Mouse (Mus musculus): ENCODE measurements around the gene Fcer2a. TPM values are rescaled to one million over a fixed set of nuclear protein-coding genes. Genes with fewer than 3 reads are reported as not detected.

Fcer2a gene
- total and polyA plus RNA-seq, 2 experiments from 2014 or later, result 0.41 TPM; not detected in 1

GRCm38 (mm10) chr8:3682435-3682834 lies 11.5 kb downstream of the Fcer2a start:
- no peaks in the 10 kb centered on the region for H3K27me3 ChIP-seq (ENCODE audit: insufficient read depth, low read length)
- no peak for TF ChIP-seq CTCF (IDR thresholded peaks at IDR 0.05)
- no peak overlapping the region for H3K27ac ChIP-seq (ENCODE audit: low read depth, low read length)
- H3K36me3 ChIP-seq (ENCODE audit: insufficient read depth, low read length), result peaks cover 25% of the 10 kb centered on the region
- no peaks in the 10 kb centered on the region for H3K9me3 ChIP-seq (ENCODE audit: low read length)
- H3K4me2 ChIP-seq (ENCODE audit: low read depth, low read length, poor library complexity, severe bottlenecking), result no peak overlapping the region
- peak; percentile 54 for DNase-seq (ENCODE audit: low spot score)
- 0 out of 2 replicates have a peak, but pooled peaks cover under 1% of the 10 kb centered on the region for H3K4me1 ChIP-seq (ENCODE audit: insufficient read depth, low read length)
- no peak for ATAC-seq (ENCODE audit: low FRiP score)
- H3K4me3 ChIP-seq (ENCODE audit: low read depth, low read length), result no peak overlapping the region
- 94% methylated on average over 5 of the region's 5 CpGs for WGBS
- H3K9ac ChIP-seq (replicated peaks; ENCODE audit: low read length, poor library complexity, severe bottlenecking), result no peak overlapping the region

- Histone ChIP-seq H3K4me1 (ENCODE audit: insufficient read depth, low read length) (0 out of 2 replicates have a peak, but pooled peaks cover 2% of the 10 kb centered on the region), H3K9me3 (ENCODE audit: low read length) (no peaks in the 10 kb centered on the region), H3K27me3 (ENCODE audit: insufficient read depth, low read length) (no peaks in the 10 kb centered on the region), H3K4me3 (ENCODE audit: low read depth, low read length) (no peak overlapping the region), H3K27ac (ENCODE audit: low read depth, low read length) (no peak overlapping the region), H3K4me2 (ENCODE audit: low read depth, low read length, poor library complexity, severe bottlenecking) (no peak overlapping the region), H3K36me3 (ENCODE audit: insufficient read depth, low read length) (peaks cover 25% of the 10 kb centered on the region), H3K9ac (replicated peaks; ENCODE audit: low read length, poor library complexity, severe bottlenecking) (no peak overlapping the region)
- DNase-seq (ENCODE audit: low spot score) (no peak), ATAC-seq (ENCODE audit: low FRiP score) (no peak)
- TF ChIP-seq CTCF (IDR thresholded peaks at IDR 0.05), result no peak
- WGBS, result 94% methylated on average over 5 of the region's 5 CpGs
Observed at GRCm38 (mm10) chr8:3679656-3680055, 14.3 kb downstream of the Fcer2a start.

GRCm38 (mm10) chr8:3679236-3679635 lies 14.7 kb downstream of the Fcer2a start:
- 96% methylated on average over 23 of the region's 23 CpGs for WGBS
- H3K9ac ChIP-seq (replicated peaks; ENCODE audit: low read length, poor library complexity, severe bottlenecking), result no peak overlapping the region
- H3K4me1 ChIP-seq (ENCODE audit: insufficient read depth, low read length), result 0 out of 2 replicates have a peak, but pooled peaks cover 2% of the 10 kb centered on the region
- H3K36me3 ChIP-seq (ENCODE audit: insufficient read depth, low read length), result peaks cover 25% of the 10 kb centered on the region
- H3K27ac ChIP-seq (ENCODE audit: low read depth, low read length), result no peak overlapping the region
- no peak for ATAC-seq (ENCODE audit: low FRiP score)
- no peak overlapping the region for H3K4me2 ChIP-seq (ENCODE audit: low read depth, low read length, poor library complexity, severe bottlenecking)
- no peaks in the 10 kb centered on the region for H3K9me3 ChIP-seq (ENCODE audit: low read length)
- no peaks in the 10 kb centered on the region for H3K27me3 ChIP-seq (ENCODE audit: insufficient read depth, low read length)
- TF ChIP-seq CTCF (IDR thresholded peaks at IDR 0.05), result no peak
- no peak overlapping the region for H3K4me3 ChIP-seq (ENCODE audit: low read depth, low read length)
- no peak for DNase-seq (ENCODE audit: low spot score)

GRCm38 (mm10) chr8:3678831-3679230 lies 15.1 kb downstream of the Fcer2a start:
- TF ChIP-seq CTCF (IDR thresholded peaks at IDR 0.05), result no peak
- ATAC-seq (ENCODE audit: low FRiP score) (no peak), DNase-seq (ENCODE audit: low spot score) (no peak)
- no peak overlapping the region for H3K27ac ChIP-seq (ENCODE audit: low read depth, low read length)
- WGBS, result 97% methylated on average over 23 of the region's 23 CpGs
- H3K9me3 ChIP-seq (ENCODE audit: low read length), result no peaks in the 10 kb centered on the region
- H3K9ac ChIP-seq (replicated peaks; ENCODE audit: low read length, poor library complexity, severe bottlenecking), result no peak overlapping the region
- peaks cover 25% of the 10 kb centered on the region for H3K36me3 ChIP-seq (ENCODE audit: insufficient read depth, low read length)
- no peak overlapping the region for H3K4me2 ChIP-seq (ENCODE audit: low read depth, low read length, poor library complexity, severe bottlenecking)
- 0 out of 2 replicates have a peak, but pooled peaks cover 2% of the 10 kb centered on the region for H3K4me1 ChIP-seq (ENCODE audit: insufficient read depth, low read length)
- no peaks in the 10 kb centered on the region for H3K27me3 ChIP-seq (ENCODE audit: insufficient read depth, low read length)
- no peak overlapping the region for H3K4me3 ChIP-seq (ENCODE audit: low read depth, low read length)

DNA sequence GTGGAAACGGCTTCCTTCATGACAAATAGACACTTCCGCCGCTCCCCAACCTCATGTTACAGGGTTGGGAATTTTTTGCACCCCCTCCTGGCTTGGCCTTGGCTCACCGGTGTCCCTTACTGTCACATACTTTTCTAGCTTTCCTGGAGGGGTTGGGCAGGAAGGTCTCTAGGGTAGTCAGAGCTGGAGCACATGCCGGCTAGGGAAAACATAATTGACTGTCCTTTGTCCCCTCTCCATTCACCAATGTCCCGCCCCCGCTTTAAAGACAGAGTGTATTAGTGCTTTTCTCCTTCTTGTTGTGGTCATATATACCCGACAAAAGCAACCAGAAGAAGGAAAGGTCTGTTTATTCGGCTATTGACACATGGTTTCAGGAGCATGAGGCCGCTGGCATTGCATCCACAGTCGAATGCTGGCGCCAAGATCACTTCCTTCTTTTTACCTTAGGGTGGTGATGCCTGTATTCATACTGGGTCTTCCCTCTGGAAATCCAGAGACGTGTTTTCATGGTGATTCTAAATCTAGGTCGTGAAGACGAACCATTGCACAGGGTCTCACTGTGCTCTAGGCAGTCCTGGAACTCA lies 16.9 kb downstream of the Fcer2a start:
- Histone ChIP-seq H3K27me3 (ENCODE audit: insufficient read depth, low read length) (no peaks in the 10 kb centered on the region), H3K27ac (ENCODE audit: low read depth, low read length) (peak overlapping the region; percentile 85), H3K9ac (replicated peaks; ENCODE audit: low read length, poor library complexity, severe bottlenecking) (peak overlapping the region; percentile 87), H3K4me1 (ENCODE audit: insufficient read depth, low read length) (0 out of 2 replicates have a peak, but pooled peaks cover 2% of the 10 kb centered on the region), H3K9me3 (ENCODE audit: low read length) (no peaks in the 10 kb centered on the region), H3K4me2 (ENCODE audit: low read depth, low read length, poor library complexity, severe bottlenecking) (peak overlapping the region; percentile 64), H3K4me3 (ENCODE audit: low read depth, low read length) (peak overlapping the region; percentile 76), H3K36me3 (ENCODE audit: insufficient read depth, low read length) (peaks cover 23% of the 10 kb centered on the region)
- DNase-seq (ENCODE audit: low spot score), result peak; percentile 17
- WGBS, result 5% methylated on average over 15 of the region's 15 CpGs
- TF ChIP-seq CTCF (IDR thresholded peaks at IDR 0.05), result no peak
- ATAC-seq (ENCODE audit: low FRiP score), result 0 out of 2 replicates have a peak, but pooled peaks have one; percentile 0

- Histone ChIP-seq H3K9ac (replicated peaks; ENCODE audit: low read length, poor library complexity, severe bottlenecking) (peak within 1 kb of the TSS; percentile 87), H3K27ac (ENCODE audit: low read depth, low read length) (peak within 1 kb of the TSS; percentile 85), H3K9me3 (ENCODE audit: low read length) (no peaks in the 10 kb centered on the region), H3K27me3 (ENCODE audit: insufficient read depth, low read length) (no peaks in the 10 kb centered on the region), H3K4me1 (ENCODE audit: insufficient read depth, low read length) (0 out of 2 replicates have a peak, but pooled peaks cover 2% of the 10 kb centered on the region), H3K4me3 (ENCODE audit: low read depth, low read length) (peak within 1 kb of the TSS; percentile 76), H3K36me3 (ENCODE audit: insufficient read depth, low read length) (peaks cover 20% of the 10 kb centered on the region), H3K4me2 (ENCODE audit: low read depth, low read length, poor library complexity, severe bottlenecking) (peak within 1 kb of the TSS; percentile 64)
- DNase-seq (ENCODE audit: low spot score) (peak; percentile 95), ATAC-seq (ENCODE audit: low FRiP score) (peak; percentile 85)
- 1% methylated on average over 61 of the region's 61 CpGs for WGBS
- TF ChIP-seq CTCF (IDR thresholded peaks at IDR 0.05), result peak; percentile 96
Observed at GRCm38 (mm10) chr8:3676131-3676992, 17.6 kb downstream of the Fcer2a start, which contains the start of gene Trappc5. Gene Trappc5 (plus strand): TSS chr8:3676299.

All from midbrain, postnatal 0 days (tissue).